Mouse (Mus musculus) ES-Bruce4 (cell line): ENCODE measurements around the gene Tanc1.

Experiments
- CTCF ChIP-seq: IDR thresholded peaks from one replicate; pipeline ENCODE4 v1.8.1; 2011; ENCODE audit warnings: low read depth, low read length
- EP300 ChIP-seq: IDR thresholded peaks from 2 replicates; pipeline ENCODE4 v1.6.1; 2011; ENCODE audit warnings: low read depth, low read length; ENCODE audit not compliant: insufficient read depth
- POLR2A ChIP-seq: IDR thresholded peaks from one replicate; pipeline ENCODE4 v1.8.1; 2011; ENCODE audit warnings: low read length; ENCODE audit not compliant: insufficient read depth

DNA sequence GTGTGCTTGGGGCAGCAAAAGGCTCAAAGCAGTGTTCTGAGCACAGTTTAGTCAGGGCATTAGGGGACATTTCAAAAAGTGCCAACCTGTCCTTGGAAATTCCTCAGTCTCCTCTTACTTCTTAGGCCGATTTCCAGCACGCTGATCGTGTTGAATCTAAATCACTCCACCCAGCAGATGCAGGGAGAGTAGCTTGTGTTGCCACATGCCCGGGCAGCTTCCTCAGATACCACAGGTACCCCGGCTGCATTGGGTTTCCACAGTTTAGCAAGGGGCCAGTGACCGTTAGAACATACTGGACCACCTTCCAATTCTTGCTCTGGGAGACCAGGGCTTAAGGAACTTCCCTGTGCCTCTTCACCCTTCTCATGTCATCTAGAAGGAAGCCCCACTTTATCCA, 164.0 kb downstream of the Tanc1 start:
- no peak for TF ChIP-seq CTCF
- no peak for TF ChIP-seq POLR2A
- TF ChIP-seq EP300, result peak; percentile 70; the same call in 1 of the 2 replicates
